Mouse (Mus musculus) left cerebral cortex, adult 9 months (tissue): ENCODE measurements around the gene Rpl29.

Experiments
- DNase-seq, 2 experiments: peaks; one replicate each; pipeline ENCODE4 v3.0.0; 2022; ENCODE audit warnings: low spot score in 2 of 2

Gene Rpl29

DNA sequence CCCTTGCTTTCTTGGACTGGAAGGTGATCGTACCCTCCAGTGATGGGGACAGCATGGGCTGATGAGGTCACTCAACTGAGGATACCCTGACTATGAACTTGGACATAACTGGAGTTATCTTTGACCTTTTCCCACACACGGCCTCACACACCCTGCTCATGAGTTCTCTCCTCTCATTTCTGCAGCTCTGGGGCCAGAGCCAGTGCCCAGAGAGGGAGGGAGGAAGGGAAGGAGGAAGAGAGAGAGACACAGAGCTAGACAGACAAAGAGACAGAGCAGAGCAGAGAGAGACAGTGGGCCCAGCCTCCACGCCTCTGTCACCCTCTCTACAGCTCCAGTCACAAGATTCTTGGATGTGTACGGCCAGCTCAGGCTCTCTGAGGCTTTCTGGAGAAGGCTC, 43.1 kb downstream of the Rpl29 start:
- DNase-seq, result no peak

DNA sequence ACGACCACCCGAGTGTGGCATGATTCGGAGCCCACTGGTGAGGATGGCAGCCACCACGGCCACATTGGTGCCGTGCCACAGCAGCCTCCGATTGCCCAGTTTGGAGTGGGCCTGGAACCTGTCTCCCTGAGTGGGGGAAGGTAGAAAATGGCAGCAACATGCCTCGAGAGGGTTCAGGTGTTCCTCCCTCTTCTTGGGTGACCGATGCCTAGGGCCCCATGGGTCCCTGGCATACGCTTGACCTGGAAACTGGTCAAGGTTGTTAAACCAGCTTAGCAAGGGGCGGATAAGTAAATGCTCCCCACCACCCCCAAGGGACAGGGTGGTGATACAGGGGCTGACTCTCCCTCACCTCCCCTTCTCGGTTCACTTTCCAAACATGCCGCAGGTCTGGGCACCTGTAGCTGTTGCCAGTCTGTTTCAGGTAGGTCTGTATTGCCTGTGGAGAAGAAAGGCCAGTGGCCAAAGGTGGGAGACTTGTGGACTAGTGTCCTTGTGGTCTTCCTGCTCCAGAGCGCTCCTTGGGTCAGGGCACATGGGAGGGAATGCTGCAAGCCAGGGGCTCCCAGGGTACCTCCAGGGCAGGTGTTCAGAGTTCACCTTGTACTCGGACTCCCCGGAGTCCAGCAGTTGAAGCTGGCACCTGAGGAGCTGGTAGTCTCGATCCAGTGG, 44.0 kb downstream of the Rpl29 start:
- peak; percentile 3 to 4 for DNase-seq

DNA sequence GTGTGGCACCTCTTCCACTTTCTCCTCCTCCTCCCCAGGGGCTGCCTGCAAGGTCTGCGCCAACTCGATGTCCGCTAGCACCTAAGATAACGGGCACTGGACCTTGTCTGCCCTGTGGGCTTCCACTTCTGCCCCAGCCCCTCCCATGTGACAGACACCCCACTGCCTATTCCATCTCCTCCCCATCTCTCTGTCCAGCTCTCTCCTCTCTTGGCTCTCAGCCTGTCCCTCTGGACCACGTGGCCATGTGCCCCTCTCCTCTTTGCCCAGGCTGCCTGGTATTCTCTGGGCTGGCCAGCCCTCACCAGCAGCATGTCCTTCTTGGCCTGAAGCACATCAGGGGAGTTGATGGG, 44.5 kb downstream of the Rpl29 start:
- DNase-seq, result peak; percentile 4 to 7

DNA sequence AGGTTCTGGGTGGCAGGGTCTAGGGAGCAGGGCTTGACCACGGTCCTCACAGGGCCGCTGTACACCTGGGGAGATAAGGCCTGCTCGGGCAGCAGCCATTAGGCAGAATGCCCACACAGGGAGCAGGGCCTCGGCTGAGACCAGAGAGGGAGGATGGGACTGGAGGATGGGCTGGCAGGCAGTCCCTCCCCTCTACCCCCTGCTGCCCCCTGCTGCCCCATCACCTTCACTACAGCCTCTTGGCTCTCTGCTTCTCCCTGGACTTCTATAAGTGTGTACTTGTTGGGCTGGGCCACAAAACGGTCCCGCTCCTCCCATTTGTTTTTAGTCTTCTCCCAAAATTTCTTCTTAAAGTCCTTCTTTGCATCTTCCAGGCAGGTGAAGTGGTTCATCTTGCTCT, 45.2 kb downstream of the Rpl29 start:
- peak in 1 of 2 experiments; percentile 69 for DNase-seq

DNA sequence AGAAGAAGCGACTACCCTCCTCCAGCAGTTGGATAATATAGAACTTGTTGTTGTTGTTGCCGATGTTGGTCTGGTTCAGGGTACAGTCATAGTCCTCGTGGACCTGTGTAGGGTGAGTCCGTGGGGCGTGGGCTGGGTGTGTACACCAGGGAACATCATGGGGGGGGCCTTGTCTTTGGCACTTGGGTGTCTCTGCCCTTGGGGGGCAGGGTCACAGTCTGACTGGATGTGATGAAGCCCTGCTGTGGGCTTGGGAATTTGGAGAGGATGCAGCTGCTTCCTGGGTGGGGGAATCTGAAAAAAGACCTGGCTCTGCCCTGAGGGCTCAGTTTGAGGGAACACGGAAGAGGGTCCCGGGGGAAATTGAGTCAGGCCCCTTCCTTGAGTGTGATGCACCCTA, 45.8 kb downstream of the Rpl29 start:
- peak in 1 of 2 experiments; percentile 7 for DNase-seq

DNA sequence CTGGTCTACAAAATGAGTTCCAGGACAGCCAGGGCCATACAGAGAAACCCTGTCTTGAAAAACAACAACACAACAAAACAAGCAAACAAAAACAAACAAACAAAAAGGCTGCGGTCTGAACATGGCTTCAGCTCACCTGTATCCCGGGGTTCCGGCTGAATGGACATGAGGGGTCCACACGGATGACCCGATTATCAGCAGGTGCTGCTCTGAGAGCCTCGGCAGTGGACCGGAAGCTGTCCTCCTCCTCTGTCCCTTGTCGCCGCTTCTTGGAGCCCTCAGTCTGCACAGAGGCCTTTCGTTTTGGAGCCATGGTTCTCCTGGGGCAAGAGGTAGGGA, 46.4 kb downstream of the Rpl29 start, which contains the start of gene Rrp9:
TSS of gene Rrp9 (plus strand) at position 301 of the 339 bp plus-strand sequence.
- DNase-seq, result peak in 1 of 2 experiments; percentile 3

DNA sequence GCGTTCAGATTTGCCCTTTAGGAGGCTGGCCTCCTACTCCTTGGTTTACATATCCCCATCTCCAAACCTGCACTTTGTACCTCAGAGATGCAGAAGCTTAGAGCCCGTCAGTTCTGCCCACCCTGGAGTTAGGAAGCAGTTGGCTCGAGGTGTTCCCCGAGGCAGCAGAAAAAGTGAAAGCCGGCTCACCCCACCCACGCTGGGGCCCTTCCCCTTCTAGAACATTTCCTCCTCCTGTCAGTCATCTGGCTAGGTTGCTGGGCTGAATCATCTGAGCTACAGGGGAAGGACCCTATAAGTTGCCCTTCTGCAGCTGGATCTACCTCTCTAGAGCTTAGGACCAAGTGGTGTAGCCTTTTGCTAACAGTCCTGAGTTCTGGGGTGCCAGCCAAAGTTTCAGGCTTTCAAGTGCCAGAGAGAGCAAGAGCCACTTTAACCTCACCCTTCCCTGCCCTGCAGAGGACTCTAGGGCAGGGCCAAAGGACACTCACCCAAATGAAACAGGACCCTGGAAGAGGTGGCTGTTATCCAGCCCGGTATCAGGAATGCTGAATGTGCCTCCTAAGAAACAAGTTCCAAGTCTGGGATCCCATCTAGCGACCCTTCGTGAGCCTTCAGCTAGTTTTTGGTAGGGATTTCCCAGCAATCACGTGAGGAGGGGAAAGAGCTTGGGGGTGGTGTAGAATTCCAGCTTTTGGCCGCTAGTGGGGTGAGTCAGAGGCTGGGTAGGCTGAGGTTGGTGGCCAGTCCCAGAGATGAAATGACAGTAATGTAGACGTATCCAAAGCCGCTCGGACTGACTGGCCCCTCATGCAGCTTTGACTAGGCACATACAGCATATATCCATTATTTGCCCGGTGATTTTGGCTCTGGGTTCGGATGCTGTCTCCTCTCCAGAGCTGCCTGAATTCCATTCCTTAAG, 47.0 kb downstream of the Rpl29 start:
- DNase-seq, result no peak

DNA sequence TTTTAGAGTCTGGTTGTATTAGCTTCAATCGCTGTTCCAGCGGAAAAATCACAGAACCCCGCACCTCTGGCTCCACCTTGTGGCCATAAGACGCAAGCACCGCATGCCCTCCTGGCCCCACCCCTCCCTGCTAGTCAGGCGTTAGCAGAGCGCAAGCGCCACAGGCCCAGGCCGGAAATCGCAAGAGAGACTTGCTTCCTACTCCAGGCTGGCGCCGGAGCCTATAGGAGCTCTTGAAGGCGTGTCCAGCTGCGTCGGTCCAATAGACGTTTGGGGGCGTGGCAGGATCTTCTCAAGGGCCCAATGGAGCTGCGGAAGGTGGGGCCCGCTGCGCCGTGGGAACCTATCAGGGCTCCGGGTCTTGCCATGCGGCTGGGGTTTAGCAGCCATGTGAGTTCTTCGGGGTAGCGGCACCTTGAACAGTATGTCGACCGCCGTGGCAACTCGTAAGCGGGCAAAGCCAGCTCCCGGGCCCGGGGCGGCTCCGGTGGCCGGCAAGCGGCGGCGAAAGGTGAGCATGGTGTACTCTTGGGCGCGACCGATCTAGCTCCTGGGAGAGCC, 47.8 kb downstream of the Rpl29 start, which contains the start of gene Parp3:
TSS of gene Parp3 (minus strand) at position 26 of the 561 bp plus-strand sequence.
- DNase-seq, result peak; percentile 100

DNA sequence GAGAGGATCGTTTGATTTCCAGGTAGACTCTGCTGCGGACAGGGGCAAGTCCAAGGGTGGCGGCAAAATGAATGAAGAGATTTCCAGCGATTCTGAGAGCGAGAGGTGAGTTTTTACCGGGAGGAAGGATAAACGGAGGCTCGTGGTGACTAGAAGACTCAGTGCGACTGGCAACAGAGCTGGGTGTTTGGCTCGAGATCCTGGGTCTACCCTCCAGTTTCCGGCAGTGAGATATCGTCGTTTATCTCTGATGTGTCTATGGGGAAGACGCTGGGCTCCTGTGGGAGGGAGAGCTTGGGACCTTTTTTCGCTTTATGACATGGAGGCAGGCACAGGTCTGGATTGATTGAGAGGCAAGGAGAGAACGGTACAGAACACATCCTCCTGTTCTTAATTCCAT, 48.4 kb downstream of the Rpl29 start:
- no peak for DNase-seq

DNA sequence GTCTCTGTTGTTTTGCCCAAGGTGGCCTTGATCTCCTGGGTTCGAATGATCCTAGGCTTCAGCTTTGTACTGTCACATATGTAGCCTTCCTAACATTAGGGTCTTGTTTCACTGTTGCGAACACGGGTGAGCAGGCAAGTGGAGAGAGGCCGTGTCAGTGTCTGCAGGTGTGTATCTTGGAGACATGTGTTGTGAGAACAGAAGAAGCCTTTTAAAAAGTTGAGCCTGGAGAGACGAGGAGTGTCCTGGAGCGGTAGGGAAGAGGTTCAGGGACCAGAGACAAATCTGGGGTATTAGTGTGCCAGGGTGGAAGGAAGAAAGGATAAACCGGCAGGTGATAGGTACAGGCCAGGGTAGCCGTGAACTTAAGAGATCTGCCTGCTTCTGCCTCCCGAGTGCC, 48.8 kb downstream of the Rpl29 start:
- DNase-seq, result peak in 1 of 2 experiments; percentile 1

DNA sequence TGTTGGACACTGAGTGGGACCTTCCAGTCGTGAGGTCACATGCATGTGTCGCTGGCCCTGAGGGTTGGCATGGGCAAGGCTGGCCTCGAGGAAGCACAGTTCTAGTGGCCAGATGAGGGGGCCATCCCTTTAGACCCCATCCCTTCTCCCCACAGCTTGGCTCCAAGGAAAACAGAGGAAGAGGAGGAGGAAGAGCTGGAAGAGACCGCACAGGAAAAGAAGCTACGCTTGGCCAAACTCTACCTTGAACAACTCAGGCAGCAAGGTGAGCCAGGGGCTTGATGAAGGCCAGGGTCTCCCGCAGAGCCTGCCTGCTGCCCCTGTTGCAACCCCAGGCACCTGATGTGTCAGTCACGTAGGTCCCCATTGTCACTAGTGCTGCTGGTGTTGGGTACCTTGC, 51.3 kb downstream of the Rpl29 start:
- DNase-seq, result peak in 1 of 2 experiments; percentile 1

DNA sequence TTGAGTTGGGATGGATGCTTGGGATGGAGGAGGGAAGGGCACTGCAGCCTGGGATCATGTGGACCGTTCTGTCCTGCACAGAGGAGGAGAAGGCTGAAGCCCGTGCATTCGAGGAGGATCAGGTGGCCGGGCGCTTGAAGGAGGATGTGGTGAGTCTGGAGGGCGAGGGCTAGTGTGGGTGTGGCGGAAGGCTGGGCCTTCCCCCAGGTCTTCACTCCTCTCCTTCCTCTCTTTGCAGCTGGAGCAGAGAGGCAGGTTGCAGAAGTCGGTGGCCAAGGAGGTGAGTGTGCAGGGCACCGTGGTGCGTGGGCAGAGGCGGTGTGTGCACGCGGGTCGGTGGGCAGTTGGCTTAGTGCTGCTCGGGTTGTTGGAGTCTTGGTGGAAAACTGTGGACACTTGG, 51.8 kb downstream of the Rpl29 start:
- peak in 1 of 2 experiments; percentile 0 for DNase-seq
